Mouse (Mus musculus) cerebellum, adult 8-10 months (tissue): Measurements from ENCODE around the gene Cramp1l.

Source experiments
- DNase-seq: peaks from one replicate; pipeline ENCODE4 v3.0.0; 2022

Cramp1l gene

GRCm38 (mm10) chr17:25015655-25016291 is at the start of gene Cramp1l, which contains the start of gene Ift140:
Gene Cramp1l, minus strand, starts transcription at chr17:25015788.
Gene Ift140, plus strand, starts transcription at chr17:25016085.
- peak; percentile 98 for DNase-seq

DNA sequence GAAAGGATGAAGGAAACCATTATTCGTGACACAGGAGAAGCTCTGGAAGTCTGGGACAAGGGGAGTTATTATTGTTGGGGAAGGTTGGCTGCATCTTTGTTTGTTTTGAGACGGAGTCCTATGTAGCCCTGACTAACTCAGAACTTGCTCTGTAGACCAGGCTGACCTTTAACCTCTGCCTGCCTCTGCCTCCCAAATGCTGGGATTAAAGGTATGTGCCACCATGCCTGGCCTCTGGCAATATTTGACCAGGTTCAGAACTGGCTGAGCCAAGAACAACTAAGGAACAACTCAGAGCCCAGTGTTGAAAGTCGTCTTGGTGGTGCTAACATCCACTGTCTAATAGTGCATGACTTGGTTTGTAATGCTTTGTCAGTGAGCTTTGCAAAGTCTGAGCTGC is 49.6 kb upstream of the Cramp1l start:
- no peak for DNase-seq

DNA sequence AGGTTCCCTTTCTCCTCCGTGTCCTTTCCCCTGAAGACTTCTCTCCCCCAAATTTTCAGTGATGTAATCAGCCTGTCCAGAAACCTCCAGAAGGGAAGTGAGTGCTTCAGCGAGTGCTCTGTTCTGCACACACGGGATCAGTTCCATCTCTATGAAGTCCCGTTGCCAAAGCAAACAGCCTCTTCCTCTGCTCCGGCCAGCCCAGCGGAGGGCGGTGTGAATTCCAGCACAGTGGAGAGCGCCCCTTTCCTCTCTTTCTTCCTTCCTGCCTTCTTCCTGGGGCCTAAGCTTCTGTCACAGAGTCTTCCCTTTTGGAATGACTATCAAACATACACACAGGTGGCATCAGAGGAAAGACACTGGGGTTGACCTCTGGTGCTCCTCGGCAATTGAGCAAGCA is 48.8 kb upstream of the Cramp1l start:
- no peak for DNase-seq

DNA sequence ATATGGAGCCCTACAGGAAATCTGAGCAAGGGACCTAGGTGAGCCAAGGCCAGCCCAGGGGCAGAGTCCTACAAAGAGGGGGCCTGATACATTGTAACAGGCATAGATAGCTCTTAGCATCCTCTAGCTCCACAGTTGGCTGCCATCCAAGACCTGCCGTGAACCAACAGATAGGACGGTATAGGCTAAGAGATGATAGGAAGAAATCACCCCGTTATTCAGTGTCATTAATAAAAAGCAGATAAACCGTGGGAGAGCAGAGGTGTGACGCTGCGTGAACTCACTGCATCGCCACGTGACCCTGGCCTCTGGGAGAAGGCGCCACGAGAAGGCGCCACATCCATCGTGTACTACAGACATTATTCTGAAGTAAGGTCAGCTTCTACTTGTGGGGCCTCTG is 48.3 kb upstream of the Cramp1l start:
- no peak for DNase-seq

DNA sequence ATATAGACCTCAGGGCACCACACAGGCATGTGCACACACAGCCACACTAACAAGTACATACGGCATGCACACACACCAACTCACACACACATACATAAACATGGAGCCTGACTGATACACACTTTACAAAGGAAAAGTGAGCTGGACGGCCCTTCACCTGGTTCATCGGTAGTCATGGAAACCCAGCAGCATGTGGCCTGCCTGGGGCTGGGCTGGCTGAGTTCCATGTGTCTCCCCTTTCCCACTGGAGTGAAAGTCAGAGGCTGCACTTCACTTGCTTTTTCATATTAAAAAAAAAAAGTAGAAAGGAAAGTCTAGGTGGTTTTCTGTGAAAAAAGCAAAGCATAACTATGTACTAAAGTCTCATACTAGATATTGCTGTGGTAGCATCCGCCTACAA is 47.7 kb upstream of the Cramp1l start:
- DNase-seq = no peak

GRCm38 (mm10) chr17:25057041-25057440 is 41.5 kb upstream of the Cramp1l start:
- no peak for DNase-seq

GRCm38 (mm10) chr17:25053274-25053673 is 37.7 kb upstream of the Cramp1l start:
- DNase-seq = no peak

- DNase-seq = no peak
Observed at GRCm38 (mm10) chr17:25047143-25047542, 31.6 kb upstream of the Cramp1l start.

GRCm38 (mm10) chr17:25045281-25045680 is 29.7 kb upstream of the Cramp1l start:
- no peak for DNase-seq

GRCm38 (mm10) chr17:25044879-25045278 is 29.3 kb upstream of the Cramp1l start:
- DNase-seq = no peak

DNA sequence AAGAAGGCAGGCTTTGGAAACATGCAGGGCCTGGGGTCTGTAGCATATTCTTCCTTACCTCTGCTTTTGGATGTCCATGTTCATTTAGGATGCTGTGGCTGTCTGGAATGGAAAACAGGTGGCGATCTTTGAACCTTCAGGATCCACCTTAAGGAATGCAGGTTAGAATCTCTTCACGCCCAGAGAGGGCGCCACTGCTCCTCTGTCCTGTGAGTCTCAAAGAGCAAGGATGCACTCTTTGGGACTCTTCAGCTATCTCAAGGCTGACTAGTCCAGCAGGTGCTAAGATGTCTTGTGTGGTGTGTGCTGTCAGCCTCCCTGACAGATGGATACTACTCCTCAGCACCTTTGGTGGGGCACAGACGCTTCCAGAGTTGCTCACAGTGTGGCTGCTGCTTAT is 20.6 kb upstream of the Cramp1l start:
- DNase-seq = no peak

- no peak for DNase-seq
Observed at GRCm38 (mm10) chr17:25016292-25017132, 924 bp upstream of the Cramp1l start.

- DNase-seq = no peak
Observed at GRCm38 (mm10) chr17:25014841-25015570, 582 bp downstream of the Cramp1l start.

GRCm38 (mm10) chr17:25013606-25014501 is 1.7 kb downstream of the Cramp1l start:
- DNase-seq = no peak

DNA sequence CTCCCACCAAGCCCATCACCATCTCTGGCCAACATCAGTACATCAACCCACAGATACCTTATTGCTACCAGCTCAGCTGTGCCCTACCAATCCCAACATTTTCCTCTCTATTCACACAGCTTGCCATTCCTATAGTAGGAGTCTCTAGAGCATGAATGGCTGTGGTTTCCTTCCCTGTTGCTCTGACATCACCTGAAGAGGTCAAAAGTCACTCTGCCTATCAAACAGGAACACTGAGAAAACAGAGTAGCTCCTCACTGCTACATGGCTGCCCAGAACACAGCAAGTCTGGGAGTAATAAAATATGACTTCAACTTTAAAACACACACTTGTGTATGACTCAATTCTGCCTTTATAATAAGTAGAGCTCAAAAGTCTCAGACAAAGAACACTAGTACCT is 8.1 kb downstream of the Cramp1l start:
- DNase-seq = no peak

DNA sequence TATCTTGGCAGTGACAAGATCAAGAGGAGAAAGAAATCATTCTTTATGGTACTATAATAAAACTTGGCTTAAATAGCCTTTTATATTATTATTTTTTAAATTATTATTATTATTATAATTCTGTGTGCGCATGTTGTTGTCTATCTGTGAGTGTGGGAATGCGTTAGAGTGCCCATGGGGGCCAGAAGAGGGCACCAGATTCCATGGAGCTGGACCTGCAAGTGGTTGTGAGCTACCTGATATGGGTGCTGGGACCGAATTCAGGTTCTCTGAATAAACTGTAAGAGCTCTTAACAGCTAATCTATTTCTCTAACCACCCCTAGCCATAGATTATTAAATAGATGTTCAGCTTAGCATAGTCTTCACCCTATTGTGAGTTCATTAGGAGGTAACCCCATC is 10.5 kb downstream of the Cramp1l start:
- no peak for DNase-seq

DNA sequence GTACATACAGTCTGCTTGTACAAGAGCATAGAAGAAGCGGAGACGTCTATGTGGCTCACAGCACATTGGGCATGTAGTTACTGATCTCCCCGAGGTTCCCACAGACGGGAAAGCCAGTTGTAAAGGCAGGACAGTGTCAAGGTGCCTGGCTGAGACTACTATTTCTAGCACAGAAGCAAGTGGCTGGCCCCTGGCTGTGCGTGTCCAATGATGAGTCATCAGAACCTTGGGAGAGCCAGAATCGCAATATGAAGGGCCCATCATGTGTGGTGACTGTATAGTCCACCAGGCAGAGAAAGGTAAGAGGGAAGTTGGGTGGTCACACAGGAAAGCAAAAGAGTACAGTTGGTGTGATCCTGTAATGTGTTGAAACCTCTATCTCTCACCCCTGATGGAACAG is 20.9 kb downstream of the Cramp1l start:
- no peak for DNase-seq

DNA sequence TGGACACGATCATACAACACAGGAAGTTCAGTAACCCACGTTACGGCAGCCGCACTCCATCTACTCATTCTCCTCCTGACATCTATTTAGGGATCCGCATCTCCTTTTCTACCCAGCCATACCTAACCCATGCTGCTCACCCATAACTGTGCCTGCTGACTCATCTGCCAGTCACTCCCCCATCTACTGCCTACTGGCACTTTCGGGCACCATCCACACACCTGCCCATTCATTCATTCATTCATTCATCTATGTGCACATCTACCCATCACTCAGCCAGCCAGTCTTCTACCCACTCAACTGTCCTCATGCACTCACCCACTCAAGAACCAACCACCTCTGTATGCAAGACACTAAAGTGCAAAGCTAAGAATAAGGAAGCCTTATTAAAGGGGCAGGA is 28.4 kb downstream of the Cramp1l start:
- no peak for DNase-seq

- DNase-seq = no peak
Observed at GRCm38 (mm10) chr17:24960852-24961715, 54.5 kb downstream of the Cramp1l start.

- DNase-seq = peak; percentile 97
Observed at GRCm38 (mm10) chr17:24960135-24960851, 55.3 kb downstream of the Cramp1l start, which contains the start of gene Jpt2. Gene Jpt2, minus strand, starts transcription at chr17:24960689.

GRCm38 (mm10) chr17:24959371-24959770 is 56.2 kb downstream of the Cramp1l start:
- DNase-seq = no peak
